Mouse (Mus musculus) liver, adult 2 months (tissue): ENCODE results near the gene BC005561. TPM values are rescaled to one million over a fixed set of nuclear protein-coding genes. Genes with fewer than 3 reads are reported as not detected.

Experiments
- DNase-seq: peaks from one replicate; pipeline ENCODE4 v3.0.0-alpha.2; 2011; ENCODE audit warnings: low read depth, low spot score; ENCODE audit errors: extremely low read depth
- H3K27ac ChIP-seq: fragments of 200-500 bp; replicated peaks from 2 replicates; pipeline ENCODE4 v1.5.1; 2012; ENCODE audit warnings: low read depth, mild to moderate bottlenecking, control low read depth, inconsistent platforms, low read length; ENCODE audit not compliant: insufficient read depth
- H3K27me3 ChIP-seq: fragments of 200-500 bp; 2 replicates; pipeline ENCODE4 v1.6.1; 2012; ENCODE audit warnings: mild to moderate bottlenecking, moderate library complexity, low read length, inconsistent platforms; ENCODE audit not compliant: control insufficient read depth, insufficient read depth
- H3K36me3 ChIP-seq: fragments of 200-500 bp; 2 replicates; pipeline ENCODE4 v1.6.1; 2012; ENCODE audit warnings: low read length, inconsistent platforms; ENCODE audit not compliant: control insufficient read depth, insufficient read depth
- H3K4me1 ChIP-seq: fragments of 200-500 bp; 2 replicates; pipeline ENCODE4 v1.6.1; 2011; ENCODE audit warnings: low read length; ENCODE audit not compliant: control insufficient read depth, insufficient read depth
- H3K4me3 ChIP-seq: fragments of 200-500 bp; 2 replicates; pipeline ENCODE4 v1.5.1; 2011; ENCODE audit warnings: low read depth, mild to moderate bottlenecking, control low read depth, low read length, moderate library complexity; ENCODE audit not compliant: insufficient read depth
- H3K79me2 ChIP-seq: fragments of 200-500 bp; 2 replicates; pipeline ENCODE4 v1.6.1; 2012; ENCODE audit warnings: inconsistent platforms, mild to moderate bottlenecking, low read length, moderate library complexity; ENCODE audit not compliant: control insufficient read depth, insufficient read depth
- H3K9ac ChIP-seq: fragments of 200-500 bp; 2 replicates; pipeline ENCODE4 v1.6.1; 2012; ENCODE audit warnings: low read depth, mild to moderate bottlenecking, control low read depth, inconsistent platforms, low read length
- CTCF ChIP-seq: fragments of 200-500 bp; IDR thresholded peaks from 2 replicates; pipeline ENCODE4 v1.5.1; 2011; ENCODE audit warnings: low read depth, low read length, control low read depth
- POLR2A ChIP-seq: fragments of 200-500 bp; IDR thresholded peaks from 2 replicates; pipeline ENCODE4 v1.6.1; 2011; ENCODE audit warnings: low read length, control low read depth; ENCODE audit not compliant: insufficient read depth; ENCODE audit errors: extremely low read depth
- WGBS: fragments of 180-500 bp; shearing (Covaris S2); methylation state at CpG from one replicate; pipeline ENCODE4 v1.1.7; 2018; 5-methylcytosine and 5-hydroxymethylcytosine counted together
- polyA plus RNA-seq: library from polyadenylated mRNA; depleted of rRNA; stranded (reverse); fragments of >200 nt; gene quantifications from 2 replicates; pipeline ENCODE4 v1.2.3, GENCODE M21; 2012
- total RNA-seq: library from RNA; depleted of rRNA; stranded (reverse); fragments of >200 nt; gene quantifications from 2 replicates; pipeline ENCODE4 v1.2.3, GENCODE M21; 2014

The BC005561 gene
- total and polyA plus RNA-seq, 2 experiments = 1.4 to 7.5 TPM

DNA sequence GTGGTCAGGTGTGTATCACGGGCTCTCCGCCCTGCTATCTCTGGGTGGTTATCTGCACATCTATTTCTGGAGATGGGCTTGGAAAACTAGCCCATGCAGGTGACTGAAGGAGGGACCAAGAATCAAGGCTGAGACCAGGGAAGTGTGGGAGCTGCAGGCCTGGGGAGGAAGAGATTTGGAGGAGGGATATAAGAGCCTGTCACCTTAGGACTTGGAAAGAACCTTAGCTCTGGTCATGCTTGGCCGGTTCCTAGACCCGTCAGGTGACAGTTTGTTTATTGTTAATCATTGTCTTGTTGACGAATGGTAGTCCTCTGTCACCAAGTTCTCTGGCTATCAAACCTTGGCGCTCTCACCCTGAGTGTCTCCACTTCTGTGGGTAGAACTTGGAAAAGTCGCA lies 27.8 kb upstream of the BC005561 start:
- no peak for TF ChIP-seq POLR2A
- TF ChIP-seq CTCF = no peak
- peaks cover 30% of the 10 kb centered on the region for H3K36me3 ChIP-seq
- DNase-seq = peak; percentile 28
- H3K9ac ChIP-seq = no peak overlapping the region
- H3K27me3 ChIP-seq = no peaks in the 10 kb centered on the region
- H3K27ac ChIP-seq = no peak overlapping the region
- H3K79me2 ChIP-seq = no peaks in the 10 kb centered on the region
- no peaks in the 10 kb centered on the region for H3K4me1 ChIP-seq
- 76% methylated on average over 7 of the region's 7 CpGs for WGBS
- H3K4me3 ChIP-seq = no peak overlapping the region

DNA sequence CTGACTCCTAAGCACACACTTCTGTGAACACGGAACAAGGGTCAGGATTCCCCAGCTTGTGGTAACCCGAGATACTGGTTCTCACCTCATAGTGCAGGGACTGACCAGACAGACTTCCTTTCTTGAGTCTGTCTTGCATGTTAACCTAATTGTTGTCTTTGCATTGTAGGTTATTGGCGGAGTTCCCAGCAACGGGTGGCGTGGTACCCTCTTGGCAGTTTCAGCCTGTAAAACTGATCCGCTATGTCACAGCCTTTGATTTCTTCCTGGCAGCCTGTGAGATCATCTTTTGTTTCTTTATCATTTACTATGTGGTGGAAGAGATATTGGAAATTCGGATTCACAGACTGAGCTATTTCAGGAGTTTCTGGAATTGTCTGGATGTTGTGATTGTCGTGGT lies 25.3 kb upstream of the BC005561 start:
- TF ChIP-seq CTCF (no peak), POLR2A (no peak)
- Histone ChIP-seq H3K4me3 (no peak overlapping the region), H3K9ac (no peak overlapping the region), H3K36me3 (peaks cover 39% of the 10 kb centered on the region), H3K4me1 (no peaks in the 10 kb centered on the region), H3K27ac (no peak overlapping the region), H3K27me3 (no peaks in the 10 kb centered on the region), H3K79me2 (no peaks in the 10 kb centered on the region)
- 76% methylated on average over 8 of the region's 8 CpGs for WGBS
- no peak for DNase-seq

DNA sequence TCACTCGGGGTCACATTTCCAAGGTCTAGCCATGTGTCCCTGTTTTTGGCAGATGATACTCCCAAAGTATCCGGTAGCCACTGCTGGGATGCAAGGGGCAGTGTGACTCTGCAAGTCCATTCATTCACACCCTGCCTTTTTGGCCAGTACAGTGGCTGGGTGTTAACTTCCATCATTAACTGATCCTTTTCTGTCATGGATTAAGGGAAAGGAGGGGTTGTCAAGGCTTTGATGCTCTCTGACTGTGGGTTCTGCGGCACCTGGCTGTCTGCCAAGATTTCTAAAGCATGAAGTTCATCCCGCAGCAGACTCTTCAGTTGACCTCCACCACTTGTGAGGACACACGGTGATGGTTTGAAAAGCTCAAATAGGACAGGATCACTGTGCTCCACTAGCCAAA lies 16.6 kb upstream of the BC005561 start:
- Histone ChIP-seq H3K4me3 (no peak overlapping the region), H3K79me2 (no peaks in the 10 kb centered on the region), H3K4me1 (no peaks in the 10 kb centered on the region), H3K27me3 (no peaks in the 10 kb centered on the region), H3K36me3 (peaks cover 45% of the 10 kb centered on the region), H3K27ac (no peak overlapping the region), H3K9ac (no peak overlapping the region)
- no peak for DNase-seq
- WGBS = 52% methylated on average over 5 of the region's 5 CpGs
- TF ChIP-seq CTCF (no peak), POLR2A (no peak)

DNA sequence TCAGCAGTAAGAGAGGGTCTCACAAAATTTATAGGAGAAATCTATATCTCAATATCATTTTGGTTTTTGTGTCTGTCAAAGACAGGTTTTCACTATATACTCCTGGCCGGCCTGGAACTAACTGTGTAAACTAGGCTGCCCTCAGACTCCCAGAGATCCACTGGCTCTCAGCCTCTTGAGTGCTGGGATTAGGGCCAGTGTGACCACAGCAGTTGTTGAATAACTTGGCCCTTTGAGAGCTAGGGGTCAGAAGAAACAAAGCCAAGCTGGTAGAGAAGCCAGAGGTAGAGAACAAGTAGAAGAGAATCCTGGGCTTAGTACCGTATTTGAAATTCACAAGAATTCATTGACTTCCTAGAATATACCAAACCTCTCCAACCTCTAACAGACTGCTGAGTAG lies 3.3 kb upstream of the BC005561 start:
- Histone ChIP-seq H3K4me3 (no peak overlapping the region), H3K4me1 (peaks cover 2% of the 10 kb centered on the region; the same call in 1 of the 2 replicates), H3K27ac (no peak overlapping the region), H3K9ac (no peak overlapping the region), H3K36me3 (peaks cover 14% of the 10 kb centered on the region), H3K79me2 (no peaks in the 10 kb centered on the region; the same call in 1 of the 2 replicates), H3K27me3 (no peaks in the 10 kb centered on the region)
- DNase-seq = peak; percentile 50
- WGBS = 70% methylated on average over 2 of the region's 2 CpGs
- TF ChIP-seq POLR2A = no peak
- no peak for TF ChIP-seq CTCF

DNA sequence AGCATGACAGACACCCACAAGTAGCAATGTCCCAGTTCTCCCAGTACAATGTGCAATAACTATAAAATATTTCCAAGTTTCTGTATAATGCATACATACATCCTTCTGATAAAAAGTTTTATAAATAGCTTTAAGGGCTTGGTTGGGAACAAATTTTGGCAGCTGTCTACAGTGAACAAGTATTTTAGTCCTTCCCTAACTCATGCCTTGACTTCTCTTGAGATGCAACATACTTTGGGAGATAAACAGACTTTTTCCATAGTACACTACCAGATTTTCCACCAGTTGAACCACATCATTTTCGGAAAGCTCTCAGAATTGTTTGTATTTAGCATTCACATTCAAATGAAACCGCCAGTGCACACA lies 340 bp upstream of the BC005561 start:
- Histone ChIP-seq H3K79me2 (peaks cover 5% of the 10 kb centered on the region), H3K36me3 (peaks cover 9% of the 10 kb centered on the region), H3K9ac (no peak overlapping the region), H3K27me3 (no peaks in the 10 kb centered on the region), H3K27ac (no peak overlapping the region), H3K4me1 (peaks cover 7% of the 10 kb centered on the region), H3K4me3 (peak overlapping the region; percentile 80)
- DNase-seq = no peak
- TF ChIP-seq CTCF (no peak), POLR2A (no peak)
- WGBS = 5% methylated on average over 2 of the region's 2 CpGs

DNA sequence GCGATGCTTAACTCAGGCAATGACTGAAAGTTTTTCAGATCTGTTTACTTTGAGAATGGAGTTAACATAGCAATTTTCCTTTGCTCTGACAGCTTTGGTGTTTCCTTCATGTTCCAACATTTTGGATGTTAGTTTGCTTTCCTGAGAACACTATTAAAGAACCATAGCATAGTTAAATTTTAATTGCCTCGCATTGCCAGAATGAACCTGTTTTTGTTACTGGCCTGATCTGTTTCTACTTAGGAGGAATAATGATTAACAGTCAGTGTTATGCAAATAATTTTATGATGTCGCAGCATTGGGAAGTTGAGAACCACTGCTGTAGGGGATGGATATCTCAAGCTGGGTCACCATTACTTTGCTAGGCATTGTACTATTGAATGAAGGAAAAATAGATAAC lies 3.1 kb downstream of the BC005561 start:
- no peak overlapping the region for H3K27ac ChIP-seq
- H3K27me3 ChIP-seq = no peaks in the 10 kb centered on the region
- H3K4me1 ChIP-seq = peaks cover 7% of the 10 kb centered on the region
- H3K9ac ChIP-seq = no peak overlapping the region
- peak; percentile 80 for DNase-seq
- H3K4me3 ChIP-seq = no peak overlapping the region
- H3K36me3 ChIP-seq = peaks cover 19% of the 10 kb centered on the region
- peaks cover 5% of the 10 kb centered on the region for H3K79me2 ChIP-seq
- whole genome bisulfite sequencing = 43% methylated on average over 3 of the region's 3 CpGs
- TF ChIP-seq CTCF (no peak), POLR2A (no peak)
